Mouse (Mus musculus): ENCODE measurements around the gene Hmga2. TPM values are rescaled to one million over a fixed set of nuclear protein-coding genes. Genes with fewer than 3 reads are reported as not detected.

Gene Hmga2
- total RNA-seq, 1 experiment from 2014 or later, result 3.4 TPM

DNA sequence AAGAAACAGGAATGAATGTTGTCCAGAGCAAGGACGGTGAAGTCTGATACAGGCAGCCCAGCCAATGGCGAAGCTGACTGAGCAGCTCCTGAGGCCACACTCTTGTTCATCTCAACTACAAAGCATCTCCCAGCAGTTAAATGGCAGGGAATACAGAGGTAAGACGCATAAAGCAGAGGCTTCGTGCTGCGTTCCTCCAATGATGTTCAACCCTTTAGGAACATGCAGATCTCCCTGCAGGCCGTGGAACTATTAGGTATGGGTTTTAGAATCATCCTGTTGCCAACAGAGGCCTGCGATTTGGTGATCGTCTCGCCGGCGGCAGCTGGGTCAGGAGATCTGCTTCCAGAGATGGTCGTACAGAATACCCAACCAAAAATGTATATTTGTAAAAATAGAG lies 59.6 kb downstream of the Hmga2 start:
- ATAC-seq (replicated peaks in 1 of 2; ENCODE audit: insufficient read depth in 1 of 2, low FRiP score in 2 of 2, low TSS enrichment in 1 of 2, low read depth in 1 of 2, poor library complexity in 2 of 2, severe bottlenecking in 2 of 2), result no peak

DNA sequence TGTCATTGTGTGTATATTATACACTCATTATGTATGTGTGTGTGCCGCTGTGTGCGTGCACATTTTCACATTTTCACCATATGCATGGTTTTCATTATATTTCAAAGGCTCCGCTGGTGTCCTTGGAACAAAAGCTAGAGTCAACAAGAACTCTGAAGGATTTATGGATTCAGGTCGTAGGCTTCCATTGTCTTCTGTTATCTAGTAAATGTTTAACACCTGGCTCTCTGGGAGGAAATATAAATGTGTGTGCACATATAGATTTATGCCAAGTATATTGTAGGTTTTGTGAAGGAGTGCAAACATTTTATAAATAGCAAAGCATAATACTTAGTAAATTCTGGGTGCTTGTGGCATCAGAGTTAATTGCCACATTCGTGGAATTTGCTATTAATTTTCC lies 64.1 kb downstream of the Hmga2 start:
- ATAC-seq (replicated peaks in 1 of 2; ENCODE audit: insufficient read depth in 1 of 2, low FRiP score in 2 of 2, low TSS enrichment in 1 of 2, low read depth in 1 of 2, poor library complexity in 2 of 2, severe bottlenecking in 2 of 2), result no peak

DNA sequence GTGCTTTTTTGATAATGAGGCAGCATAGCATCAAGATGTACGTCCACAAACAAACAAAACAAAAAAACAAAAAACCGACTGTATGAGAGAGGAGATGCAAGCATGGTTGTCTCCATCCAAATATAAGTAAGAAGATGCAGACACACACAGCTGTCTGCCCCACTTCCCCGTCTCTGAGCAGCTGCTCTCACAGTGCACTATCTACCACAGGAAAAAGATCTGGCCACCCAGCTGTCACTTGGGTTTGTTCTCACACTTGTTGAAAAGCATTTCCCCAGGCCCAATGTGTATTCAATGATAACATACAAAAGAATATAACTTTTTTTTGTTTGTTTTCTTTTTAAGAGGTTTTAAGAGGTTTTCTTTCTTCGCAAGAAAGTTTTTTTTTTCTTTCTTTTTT lies 65.3 kb downstream of the Hmga2 start:
- 0 out of 4 replicates have a peak, but pooled peaks of 1 of the 2 experiments have one; percentile 32 for ATAC-seq (replicated peaks in 1 of 2; ENCODE audit: insufficient read depth in 1 of 2, low FRiP score in 2 of 2, low TSS enrichment in 1 of 2, low read depth in 1 of 2, poor library complexity in 2 of 2, severe bottlenecking in 2 of 2)

DNA sequence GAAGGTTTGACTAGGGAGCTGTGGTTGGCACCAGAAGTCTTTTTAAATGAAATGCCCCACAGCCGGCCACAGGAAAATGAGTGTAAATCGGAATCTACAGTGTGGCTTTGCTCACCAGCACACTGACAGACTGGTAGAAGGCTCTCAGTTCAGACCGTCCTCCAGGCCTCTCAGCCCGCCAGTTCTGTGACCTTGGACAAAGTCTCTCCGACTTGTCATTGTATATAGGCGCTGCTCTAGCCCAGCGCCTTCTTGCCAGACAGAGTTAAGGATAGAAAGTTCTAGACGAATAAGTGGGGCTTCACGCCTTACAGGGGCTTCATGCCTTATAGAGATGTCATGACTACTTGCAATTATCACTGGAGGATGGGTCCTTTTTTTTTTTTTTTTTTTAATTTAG lies 67.1 kb downstream of the Hmga2 start:
- no peak for ATAC-seq (replicated peaks in 1 of 2; ENCODE audit: insufficient read depth in 1 of 2, low FRiP score in 2 of 2, low TSS enrichment in 1 of 2, low read depth in 1 of 2, poor library complexity in 2 of 2, severe bottlenecking in 2 of 2)

DNA sequence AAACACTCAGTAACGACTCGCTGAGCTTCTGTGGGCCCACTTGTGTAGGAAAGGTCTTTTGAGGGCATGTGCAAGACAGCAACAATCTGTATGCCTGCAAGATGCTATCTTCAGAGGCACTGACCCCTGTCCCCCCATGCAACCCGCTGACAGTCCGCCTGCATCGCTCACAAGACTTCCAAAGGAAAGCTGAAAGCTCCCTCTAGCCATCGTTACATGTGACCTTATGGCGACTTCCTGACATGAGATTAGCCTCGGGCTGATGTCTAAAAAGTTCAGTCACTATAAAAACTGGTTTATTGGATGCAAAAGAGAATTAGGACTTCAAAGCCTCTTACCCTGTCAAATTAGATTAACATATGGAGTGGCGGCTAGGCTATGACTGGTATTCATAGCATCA lies 69.0 kb downstream of the Hmga2 start:
- no peak for ATAC-seq (replicated peaks in 1 of 2; ENCODE audit: insufficient read depth in 1 of 2, low FRiP score in 2 of 2, low TSS enrichment in 1 of 2, low read depth in 1 of 2, poor library complexity in 2 of 2, severe bottlenecking in 2 of 2)

DNA sequence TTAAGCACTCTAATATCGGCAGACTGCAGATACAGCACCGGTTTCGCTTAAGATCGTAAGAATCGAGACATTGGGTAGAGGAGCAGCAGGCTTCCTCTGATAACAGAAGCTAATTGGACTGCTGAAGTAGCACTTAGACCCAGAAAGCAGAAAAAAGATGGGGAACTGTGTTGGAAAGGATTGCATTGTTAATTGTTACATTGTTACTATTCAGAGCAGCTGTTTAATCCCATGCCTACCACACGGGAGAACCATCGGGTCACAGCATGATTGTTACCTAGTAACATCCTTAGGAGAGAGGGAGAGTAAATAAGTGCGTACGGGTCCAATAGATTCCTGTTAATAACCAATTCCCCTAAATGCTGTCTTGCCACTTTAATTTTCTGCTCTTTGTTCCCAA lies 70.2 kb downstream of the Hmga2 start:
- ATAC-seq (replicated peaks in 1 of 2; ENCODE audit: insufficient read depth in 1 of 2, low FRiP score in 2 of 2, low TSS enrichment in 1 of 2, low read depth in 1 of 2, poor library complexity in 2 of 2, severe bottlenecking in 2 of 2), result no peak

DNA sequence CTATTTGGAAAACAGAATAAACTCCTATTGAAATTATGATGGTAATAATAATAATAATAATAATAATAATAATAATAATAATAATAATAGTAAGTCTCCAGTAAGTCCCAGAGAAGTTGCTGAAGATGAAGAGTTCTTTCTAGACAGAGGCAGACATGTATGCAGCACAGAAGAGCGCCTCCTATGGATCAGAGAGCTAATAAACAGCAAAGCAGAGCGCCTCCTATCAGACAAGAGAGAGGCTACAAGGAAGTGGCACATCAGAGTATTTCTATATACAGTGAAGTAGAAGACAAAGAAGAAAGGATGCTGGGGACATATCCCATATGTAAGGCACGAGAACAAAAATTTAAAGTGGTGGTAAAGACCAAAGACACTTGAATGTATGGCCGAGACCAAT lies 70.9 kb downstream of the Hmga2 start:
- no peak for ATAC-seq (replicated peaks in 1 of 2; ENCODE audit: insufficient read depth in 1 of 2, low FRiP score in 2 of 2, low TSS enrichment in 1 of 2, low read depth in 1 of 2, poor library complexity in 2 of 2, severe bottlenecking in 2 of 2)

DNA sequence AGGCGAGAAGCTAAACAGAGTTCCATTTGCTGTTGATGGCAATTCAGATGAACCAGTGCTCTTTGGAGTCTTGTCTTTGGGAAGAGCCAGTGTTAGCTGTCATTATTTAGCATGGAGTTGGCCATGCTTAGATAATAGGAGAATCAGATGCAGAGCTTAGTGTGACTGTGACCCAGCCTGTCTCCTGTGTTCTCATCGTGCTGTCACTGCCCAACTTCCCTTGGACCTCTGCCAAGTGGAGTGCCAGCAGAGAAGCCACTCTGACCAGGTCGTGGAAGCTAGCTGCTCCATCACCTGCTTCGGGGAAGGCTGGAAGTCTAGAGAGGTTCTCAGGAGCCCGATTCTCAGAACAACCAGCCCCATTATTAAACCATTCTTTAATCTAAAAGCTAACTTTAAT lies 73.3 kb downstream of the Hmga2 start:
- no peak for ATAC-seq (replicated peaks in 1 of 2; ENCODE audit: insufficient read depth in 1 of 2, low FRiP score in 2 of 2, low TSS enrichment in 1 of 2, low read depth in 1 of 2, poor library complexity in 2 of 2, severe bottlenecking in 2 of 2)

DNA sequence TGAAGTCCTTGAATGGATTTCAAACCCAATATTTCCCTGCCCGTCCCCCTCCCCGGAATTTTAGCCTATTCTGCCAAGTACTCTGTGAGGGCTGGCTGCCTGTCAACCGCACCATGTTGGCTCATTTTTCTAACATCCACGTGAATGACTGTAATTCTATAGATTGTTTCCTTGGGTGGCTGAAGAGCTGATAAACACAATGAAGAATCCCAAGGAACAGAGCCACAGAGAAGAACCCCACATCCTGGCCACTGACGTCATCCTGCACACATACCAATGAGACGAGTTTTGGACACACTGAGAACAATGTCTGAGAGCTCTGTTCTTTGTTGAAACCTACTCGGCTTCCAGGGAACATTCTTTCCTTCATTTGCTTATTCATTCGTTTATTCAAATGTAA lies 74.5 kb downstream of the Hmga2 start:
- no peak for ATAC-seq (replicated peaks in 1 of 2; ENCODE audit: insufficient read depth in 1 of 2, low FRiP score in 2 of 2, low TSS enrichment in 1 of 2, low read depth in 1 of 2, poor library complexity in 2 of 2, severe bottlenecking in 2 of 2)

DNA sequence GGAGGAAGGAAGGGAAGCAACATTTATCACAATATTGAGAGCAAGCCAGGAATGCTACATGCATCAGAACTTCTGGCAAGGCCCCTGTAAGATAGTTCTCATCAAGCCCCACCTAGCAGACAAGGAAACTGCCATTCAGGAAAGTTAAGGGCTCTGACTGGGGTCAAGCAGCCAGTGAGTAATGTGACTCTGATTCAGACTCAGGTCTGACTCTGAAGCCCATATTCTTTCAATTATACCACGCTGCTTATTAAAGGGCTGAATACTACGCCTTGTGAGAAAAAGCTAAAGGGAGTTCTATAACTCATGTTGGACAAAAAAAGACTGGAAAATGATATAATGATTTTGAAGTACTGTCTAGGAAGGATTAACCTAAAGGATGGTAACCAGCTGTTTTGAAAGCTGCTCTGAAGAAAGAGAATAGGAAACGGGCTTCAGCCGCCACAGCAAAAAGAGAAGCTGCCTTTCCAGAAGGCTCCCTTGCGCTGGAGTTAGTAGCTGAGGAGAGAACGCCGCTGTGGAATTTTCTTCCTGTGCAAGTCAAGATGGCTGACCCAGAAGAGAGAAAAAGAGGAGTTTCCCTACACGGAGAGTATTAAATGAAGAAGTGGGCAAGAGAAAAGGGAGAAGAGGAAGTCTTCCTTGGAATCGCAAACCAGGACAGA lies 76.3 kb downstream of the Hmga2 start:
- ATAC-seq (replicated peaks in 1 of 2; ENCODE audit: insufficient read depth in 1 of 2, low FRiP score in 2 of 2, low TSS enrichment in 1 of 2, low read depth in 1 of 2, poor library complexity in 2 of 2, severe bottlenecking in 2 of 2), result no peak

DNA sequence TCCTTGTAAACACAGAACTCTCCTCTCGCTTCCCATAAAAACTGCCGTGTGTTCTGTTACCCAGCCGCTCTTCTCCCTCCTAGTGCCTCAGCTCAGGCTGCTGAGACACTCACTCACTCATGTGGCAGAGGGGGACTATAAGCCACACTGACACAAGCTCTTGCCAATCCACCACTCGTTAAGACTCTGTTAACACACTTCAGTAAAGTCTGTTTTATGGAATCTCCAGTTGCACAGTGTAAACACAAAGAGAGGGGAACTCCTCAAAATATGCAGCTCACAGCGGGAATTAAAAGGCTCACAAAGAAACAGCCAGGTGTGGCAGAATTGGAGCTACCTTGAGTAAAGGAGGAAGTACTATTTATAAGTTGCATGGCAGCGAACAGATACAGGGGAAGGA lies 77.5 kb downstream of the Hmga2 start:
- 0 out of 4 replicates have a peak, but pooled peaks of 1 of the 2 experiments have one; percentile 20 for ATAC-seq (replicated peaks in 1 of 2; ENCODE audit: insufficient read depth in 1 of 2, low FRiP score in 2 of 2, low TSS enrichment in 1 of 2, low read depth in 1 of 2, poor library complexity in 2 of 2, severe bottlenecking in 2 of 2)

DNA sequence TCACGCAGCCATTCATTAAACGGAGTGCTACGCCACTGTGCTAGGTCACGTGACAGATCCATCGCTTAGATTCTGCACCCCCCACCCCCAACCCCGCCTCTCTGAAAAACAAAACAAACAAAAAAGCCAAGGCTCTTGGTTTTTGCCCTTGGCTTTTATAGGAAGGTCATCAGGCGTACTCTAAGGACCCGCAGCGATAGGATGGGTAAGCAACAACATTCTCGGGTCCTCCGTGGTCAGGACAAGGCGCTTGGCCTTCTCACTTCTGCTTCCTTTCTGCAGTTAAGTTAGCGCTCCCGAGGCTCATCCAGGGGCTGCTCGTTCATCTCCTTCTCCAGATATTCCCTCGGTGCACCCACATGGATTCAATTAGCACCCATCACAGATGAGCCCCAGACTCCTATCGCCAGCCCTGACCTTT lies 79.0 kb downstream of the Hmga2 start:
- no peak for ATAC-seq (replicated peaks in 1 of 2; ENCODE audit: insufficient read depth in 1 of 2, low FRiP score in 2 of 2, low TSS enrichment in 1 of 2, low read depth in 1 of 2, poor library complexity in 2 of 2, severe bottlenecking in 2 of 2)

DNA sequence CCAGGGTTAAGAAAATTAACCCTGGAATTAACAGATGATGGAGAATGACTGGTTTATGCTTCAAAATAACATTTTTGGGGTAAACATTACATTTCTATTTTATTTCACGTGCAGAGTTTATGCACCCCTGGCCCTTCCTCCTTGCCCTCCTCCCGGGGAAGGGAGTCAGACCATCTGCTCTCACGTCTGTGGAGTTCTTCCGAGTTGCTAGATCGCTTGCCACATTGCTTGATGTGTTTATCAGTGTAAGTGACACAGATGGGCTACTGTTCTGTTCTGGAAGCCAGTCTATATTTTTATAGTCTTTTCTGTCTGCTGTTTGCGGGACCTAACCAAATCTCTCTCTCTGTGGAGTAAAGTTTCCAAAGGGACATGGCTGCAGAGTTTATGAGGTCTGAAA lies 80.7 kb downstream of the Hmga2 start:
- ATAC-seq (replicated peaks in 1 of 2; ENCODE audit: insufficient read depth in 1 of 2, low FRiP score in 2 of 2, low TSS enrichment in 1 of 2, low read depth in 1 of 2, poor library complexity in 2 of 2, severe bottlenecking in 2 of 2), result no peak

DNA sequence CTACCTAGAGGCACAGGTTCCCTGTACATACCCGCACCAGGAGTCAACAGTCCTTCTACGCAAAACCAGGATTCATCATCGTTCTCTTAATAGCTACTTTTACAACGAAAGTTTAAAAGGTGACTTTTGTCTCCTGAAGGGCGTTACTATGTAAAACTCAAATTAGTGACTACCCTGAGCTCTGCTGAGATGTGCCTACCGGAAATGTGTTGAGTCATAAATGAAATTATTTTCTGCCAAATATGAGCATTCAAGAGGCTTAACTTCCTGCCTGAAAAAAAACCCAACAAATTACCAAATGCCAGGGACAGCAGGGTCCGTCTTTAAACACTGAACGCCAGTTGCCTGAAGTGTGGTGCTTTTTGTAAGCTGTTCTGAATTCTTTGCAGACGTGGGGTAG lies 81.5 kb downstream of the Hmga2 start:
- ATAC-seq (replicated peaks in 1 of 2; ENCODE audit: insufficient read depth in 1 of 2, low FRiP score in 2 of 2, low TSS enrichment in 1 of 2, low read depth in 1 of 2, poor library complexity in 2 of 2, severe bottlenecking in 2 of 2), result no peak

DNA sequence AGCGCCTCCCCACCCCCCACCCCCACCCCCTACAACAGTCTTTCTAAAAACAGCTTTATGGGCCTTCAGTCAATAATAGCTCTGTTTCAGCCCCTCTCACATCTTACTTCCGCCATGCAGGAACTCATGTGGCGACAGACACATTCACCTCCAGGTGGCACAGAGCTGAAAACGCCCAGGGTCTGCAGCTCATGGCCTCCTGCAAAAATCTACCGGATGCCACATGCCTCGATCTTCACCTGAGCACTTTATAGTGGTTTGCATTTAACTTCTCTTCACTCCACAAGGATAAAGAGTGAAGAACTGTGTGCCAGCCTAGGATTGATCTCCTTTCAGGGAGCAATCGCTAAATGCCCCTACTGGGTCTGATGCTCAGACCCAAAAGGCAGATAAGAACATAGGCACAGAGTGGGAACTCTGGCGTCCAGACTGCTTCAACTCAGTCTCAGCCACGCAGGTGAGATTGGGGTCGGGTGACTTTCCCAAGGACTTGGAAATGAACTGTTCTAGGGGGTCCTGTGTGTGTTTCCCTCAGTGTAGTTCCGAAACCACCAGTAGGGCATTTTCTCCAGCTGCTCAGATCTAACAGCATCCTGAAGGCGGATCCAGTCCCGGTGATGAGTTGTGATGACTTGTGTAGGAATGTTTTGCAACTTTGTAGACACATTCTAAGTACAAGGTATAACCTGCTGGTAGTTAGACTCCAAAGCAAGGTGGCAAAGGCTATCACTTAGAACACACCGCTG lies 84.1 kb downstream of the Hmga2 start:
- ATAC-seq (replicated peaks in 1 of 2; ENCODE audit: insufficient read depth in 1 of 2, low FRiP score in 2 of 2, low TSS enrichment in 1 of 2, low read depth in 1 of 2, poor library complexity in 2 of 2, severe bottlenecking in 2 of 2), result no peak; a peak in 1 of 4 replicates

DNA sequence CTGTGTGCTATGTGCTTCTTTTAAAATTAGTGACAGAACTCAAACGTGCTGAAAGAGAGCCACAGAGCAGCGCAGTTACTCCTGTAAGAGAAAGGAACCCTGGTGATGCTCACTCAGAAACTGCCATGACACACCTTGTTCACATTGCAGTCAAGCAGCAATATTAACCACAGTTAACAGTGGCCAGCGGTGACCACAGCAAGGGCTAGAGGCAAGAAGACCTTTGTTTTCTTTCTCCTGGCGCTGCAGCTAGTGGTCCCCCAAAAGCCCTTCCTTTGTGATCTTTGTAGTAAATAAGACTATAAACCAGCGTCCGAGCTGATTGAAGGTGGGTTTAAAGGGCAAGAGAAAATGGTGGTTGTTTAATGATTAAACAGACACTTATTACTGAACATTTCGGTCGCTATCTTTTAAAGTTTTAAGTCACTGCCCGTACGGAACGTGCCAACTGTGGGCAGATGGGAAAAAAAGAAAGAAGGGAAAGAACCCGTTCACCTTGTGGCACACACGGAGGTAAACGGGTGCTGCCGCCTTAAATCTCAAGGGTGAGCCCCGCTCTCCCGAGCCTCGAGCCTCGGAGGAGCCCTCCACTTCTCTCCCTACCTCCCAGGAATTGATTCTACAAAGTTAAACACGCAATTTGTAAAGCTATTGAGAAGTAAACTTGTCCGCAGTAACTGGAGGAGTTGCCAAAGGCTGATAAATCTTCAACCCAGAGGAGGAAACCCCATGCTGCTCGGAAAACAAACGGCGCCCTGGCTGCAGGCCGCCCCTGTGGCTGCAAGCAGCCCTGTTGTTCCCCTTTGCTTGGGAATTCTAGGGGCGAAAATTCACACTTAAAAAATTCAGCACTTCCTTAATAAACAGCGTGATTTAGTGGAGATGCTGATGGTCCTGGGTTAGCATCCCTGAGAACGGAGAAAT lies 85.1 kb downstream of the Hmga2 start:
- ATAC-seq (replicated peaks in 1 of 2; ENCODE audit: insufficient read depth in 1 of 2, low FRiP score in 2 of 2, low TSS enrichment in 1 of 2, low read depth in 1 of 2, poor library complexity in 2 of 2, severe bottlenecking in 2 of 2), result no peak

DNA sequence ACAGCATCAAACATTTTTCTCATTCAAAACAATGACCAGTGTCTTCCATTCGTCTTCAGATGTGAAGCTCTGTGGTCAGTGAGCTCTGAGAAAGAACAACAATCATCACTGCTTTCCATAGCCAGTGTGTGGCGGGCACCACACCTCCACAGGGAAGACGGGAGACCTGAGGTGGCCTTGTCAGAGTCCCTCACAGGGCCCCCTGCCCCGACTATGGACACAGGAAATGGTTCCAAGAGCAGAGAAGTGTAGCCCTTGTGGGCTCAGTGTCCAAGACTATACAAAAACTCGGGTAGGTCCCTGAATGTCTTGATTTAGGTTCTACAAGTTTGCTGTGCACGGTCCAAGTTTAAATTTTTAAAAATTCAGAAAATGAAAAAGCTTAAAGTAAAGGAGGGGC lies 86.6 kb downstream of the Hmga2 start:
- ATAC-seq (replicated peaks in 1 of 2; ENCODE audit: insufficient read depth in 1 of 2, low FRiP score in 2 of 2, low TSS enrichment in 1 of 2, low read depth in 1 of 2, poor library complexity in 2 of 2, severe bottlenecking in 2 of 2), result no peak

DNA sequence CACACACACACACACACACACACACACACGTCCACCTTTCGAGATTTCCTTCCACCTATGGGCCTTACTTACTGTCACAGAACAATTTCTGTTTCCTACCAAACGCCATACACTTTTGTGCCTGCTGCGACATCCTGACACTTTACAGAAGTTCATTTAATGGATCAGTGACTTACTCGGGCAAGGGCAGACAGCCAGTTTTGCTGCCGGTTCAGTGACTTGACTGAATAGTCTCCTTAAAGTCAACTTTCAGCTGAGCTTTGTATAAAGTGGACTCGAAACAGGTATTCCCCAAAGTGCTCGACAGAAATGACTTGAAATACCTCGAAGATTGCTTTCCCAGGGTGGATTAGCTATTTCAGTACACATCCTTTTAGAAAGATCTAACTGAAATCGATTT lies 87.3 kb downstream of the Hmga2 start:
- no peak for ATAC-seq (replicated peaks in 1 of 2; ENCODE audit: insufficient read depth in 1 of 2, low FRiP score in 2 of 2, low TSS enrichment in 1 of 2, low read depth in 1 of 2, poor library complexity in 2 of 2, severe bottlenecking in 2 of 2)
